Mouse (Mus musculus): ENCODE data around the gene Hmga2.

DNA sequence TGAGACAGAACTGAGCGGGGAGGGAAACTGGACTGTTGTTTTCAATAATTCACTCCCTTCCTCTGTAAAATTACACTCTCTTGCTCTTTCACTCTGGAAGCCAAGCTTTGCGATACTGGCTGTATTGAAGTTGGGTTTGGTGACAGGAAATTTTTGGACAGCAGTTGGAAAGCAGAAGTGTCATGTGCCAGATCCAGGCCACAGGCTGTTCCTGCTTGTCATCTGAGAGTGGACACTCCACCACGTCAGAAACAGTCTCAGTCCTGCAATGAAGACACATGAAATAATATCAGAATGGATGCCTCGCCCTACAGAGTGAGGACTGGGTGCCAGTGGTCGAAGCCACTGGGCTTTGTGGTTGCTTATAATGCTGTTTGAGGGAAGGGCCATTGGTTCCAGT lies 15.2 kb upstream of the Hmga2 start:
- TF ChIP-seq EP300 (IDR thresholded peaks at IDR 0.05) (no peak), CTCF (IDR thresholded peaks at IDR 0.05) (no peak)
